Mouse (Mus musculus): ENCODE data around the gene Hmx1. TPM values are rescaled to one million over a fixed set of nuclear protein-coding genes. Genes with fewer than 3 reads are reported as not detected.
A peak's percentile ranks its signal among the peaks of the same experiment; 100 is the strongest.

Hmx1 gene
- polyA plus RNA-seq (2016; fragmentation: Nextera tagmentation; extraction: Ambion mirVana), result not detected in 2 replicates

- Histone ChIP-seq H3K36me3 (no peaks in the 10 kb centered on the region), H3K9ac (peak within 1 kb of the TSS; percentile 17; the same call in 1 of the 2 replicates), H3K4me1 (replicated peaks) (peaks cover 28% of the 10 kb centered on the region), H3K4me2 (peak within 1 kb of the TSS; percentile 70), H3K4me3 (peak within 1 kb of the TSS; percentile 49), H3K27ac (ENCODE audit: poor library complexity, severe bottlenecking) (no peak within 1 kb of the TSS), H3K27me3 (replicated peaks) (peaks cover 100% of the 10 kb centered on the region), H3K9me3 (replicated peaks) (peaks cover 7% of the 10 kb centered on the region; the same call in 1 of the 2 replicates)
- ATAC-seq (ENCODE audit: insufficient number of reproducible peaks, low FRiP score), result peak; percentile 64
- under 1% methylated on average over 65 of the region's 71 CpGs for WGBS
Observed at GRCm38 (mm10) chr5:35388491-35389111, at the start of gene Hmx1. TSS of gene Hmx1 (plus strand) at chr5:35389108.

GRCm38 (mm10) chr5:35345084-35345483, 43.8 kb upstream of the Hmx1 start:
- Histone ChIP-seq H3K9ac (no peak overlapping the region), H3K4me1 (replicated peaks) (no peaks in the 10 kb centered on the region), H3K9me3 (replicated peaks) (no peaks in the 10 kb centered on the region), H3K27me3 (replicated peaks) (peaks cover 68% of the 10 kb centered on the region), H3K4me2 (no peak overlapping the region), H3K36me3 (no peaks in the 10 kb centered on the region), H3K27ac (ENCODE audit: poor library complexity, severe bottlenecking) (no peak overlapping the region), H3K4me3 (no peak overlapping the region)
- 80% methylated on average over 3 of the region's 3 CpGs for WGBS
- no peak for ATAC-seq (ENCODE audit: insufficient number of reproducible peaks, low FRiP score)

GRCm38 (mm10) chr5:35348794-35349193, 40.1 kb upstream of the Hmx1 start:
- no peaks in the 10 kb centered on the region for H3K4me1 ChIP-seq (replicated peaks)
- peaks cover 55% of the 10 kb centered on the region for H3K27me3 ChIP-seq (replicated peaks)
- no peak for ATAC-seq (ENCODE audit: insufficient number of reproducible peaks, low FRiP score)
- 17% methylated on average over 3 of the region's 3 CpGs for WGBS
- H3K4me3 ChIP-seq, result no peak overlapping the region
- no peaks in the 10 kb centered on the region for H3K9me3 ChIP-seq (replicated peaks)
- no peak overlapping the region for H3K9ac ChIP-seq
- H3K4me2 ChIP-seq, result no peak overlapping the region
- H3K36me3 ChIP-seq, result no peaks in the 10 kb centered on the region
- H3K27ac ChIP-seq (ENCODE audit: poor library complexity, severe bottlenecking), result no peak overlapping the region

GRCm38 (mm10) chr5:35357544-35358440, 31.1 kb upstream of the Hmx1 start:
- Histone ChIP-seq H3K4me2 (no peak overlapping the region), H3K4me3 (no peak overlapping the region), H3K9me3 (replicated peaks) (no peaks in the 10 kb centered on the region), H3K27ac (ENCODE audit: poor library complexity, severe bottlenecking) (no peak overlapping the region), H3K4me1 (replicated peaks) (no peaks in the 10 kb centered on the region), H3K9ac (no peak overlapping the region), H3K27me3 (replicated peaks) (peaks cover 28% of the 10 kb centered on the region), H3K36me3 (no peaks in the 10 kb centered on the region)
- no peak for ATAC-seq (ENCODE audit: insufficient number of reproducible peaks, low FRiP score)
- 36% methylated on average over 9 of the region's 9 CpGs for WGBS

DNA sequence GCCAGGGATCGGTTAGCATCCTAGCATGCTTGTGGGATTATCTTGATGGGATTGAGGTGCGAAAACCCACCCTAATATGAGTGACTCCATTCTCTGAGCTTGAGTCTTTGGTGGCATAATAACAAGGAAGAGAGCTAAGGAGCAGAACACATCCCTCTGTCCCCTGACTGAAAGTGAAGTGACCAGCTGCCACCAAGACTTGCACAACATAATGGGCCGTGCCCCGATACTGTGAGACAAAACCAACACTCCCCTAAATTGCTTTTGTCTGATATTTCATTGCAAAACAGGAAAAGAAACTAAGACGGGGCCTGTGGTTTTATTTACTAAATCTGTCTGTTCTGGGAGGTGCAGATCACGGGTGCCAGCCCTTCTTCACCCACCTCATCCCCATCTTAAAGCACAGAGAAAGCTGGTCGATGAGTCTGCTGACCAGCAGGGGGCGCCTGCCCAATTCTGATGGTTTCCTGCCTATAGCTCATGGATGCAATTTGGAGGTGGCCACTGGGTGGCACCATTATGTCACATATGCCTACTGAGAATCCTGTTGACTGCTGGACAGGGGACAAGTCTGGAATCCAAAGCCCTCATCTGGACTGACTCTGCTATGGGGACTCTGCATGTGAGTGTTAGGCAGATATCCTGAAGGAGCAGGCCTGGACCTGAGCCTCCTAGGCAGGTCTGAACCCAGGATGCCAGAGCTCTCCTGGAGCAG, 27.2 kb upstream of the Hmx1 start:
- Histone ChIP-seq H3K9ac (no peak overlapping the region), H3K4me2 (no peak overlapping the region), H3K9me3 (replicated peaks) (no peaks in the 10 kb centered on the region), H3K36me3 (no peaks in the 10 kb centered on the region), H3K27ac (ENCODE audit: poor library complexity, severe bottlenecking) (no peak overlapping the region), H3K4me1 (replicated peaks) (no peaks in the 10 kb centered on the region), H3K4me3 (no peak overlapping the region), H3K27me3 (replicated peaks) (peaks cover 63% of the 10 kb centered on the region)
- ATAC-seq (ENCODE audit: insufficient number of reproducible peaks, low FRiP score), result peak; percentile 33; the same call in 1 of the 2 replicates
- 45% methylated on average over 8 of the region's 8 CpGs for WGBS

DNA sequence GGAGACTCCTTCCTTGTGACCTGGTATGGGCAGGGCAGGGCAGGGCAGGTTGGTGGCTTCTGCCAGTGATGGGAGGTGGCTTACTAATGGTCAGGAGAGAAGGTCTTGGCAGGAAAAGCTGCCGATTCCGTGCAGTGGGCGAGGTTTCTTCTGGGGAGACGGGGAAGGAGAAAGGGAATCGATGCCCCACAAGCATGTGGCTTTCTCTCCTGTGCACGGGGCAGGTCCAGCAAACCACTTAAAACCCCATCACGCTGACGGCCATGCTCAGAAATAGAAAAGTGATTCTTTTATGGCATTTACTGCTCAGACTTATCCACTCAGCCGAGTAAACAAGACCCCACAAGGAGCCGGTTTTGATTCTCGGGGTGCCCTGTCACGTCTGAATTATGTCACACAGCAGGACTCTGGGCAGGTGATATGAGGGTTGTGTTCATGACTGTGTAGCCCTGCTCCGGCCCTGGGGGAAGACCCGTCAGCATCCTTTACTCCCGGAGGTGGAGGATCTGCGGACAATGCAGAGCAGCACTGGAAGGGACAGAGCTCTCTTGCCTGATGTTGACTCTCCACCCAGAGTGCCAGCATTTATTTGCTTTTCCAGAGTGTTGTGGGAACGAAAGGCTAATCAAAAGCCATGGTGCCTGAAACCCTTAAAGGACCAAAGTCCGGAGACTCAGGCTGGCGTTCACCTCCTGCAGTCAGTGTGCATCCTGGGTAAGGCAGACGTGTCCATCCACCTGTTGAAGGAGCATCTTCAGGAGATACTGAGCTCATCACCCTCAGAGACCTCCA, 22.5 kb upstream of the Hmx1 start:
- Histone ChIP-seq H3K9me3 (replicated peaks) (no peaks in the 10 kb centered on the region), H3K27me3 (replicated peaks) (peaks cover 75% of the 10 kb centered on the region), H3K27ac (ENCODE audit: poor library complexity, severe bottlenecking) (no peak overlapping the region), H3K4me2 (no peak overlapping the region), H3K9ac (no peak overlapping the region), H3K36me3 (no peaks in the 10 kb centered on the region), H3K4me3 (no peak overlapping the region), H3K4me1 (replicated peaks) (no peaks in the 10 kb centered on the region)
- WGBS, result 69% methylated on average over 20 of the region's 20 CpGs
- ATAC-seq (ENCODE audit: insufficient number of reproducible peaks, low FRiP score), result no peak

GRCm38 (mm10) chr5:35368916-35369315, 20.0 kb upstream of the Hmx1 start:
- Histone ChIP-seq H3K36me3 (no peaks in the 10 kb centered on the region), H3K4me3 (no peak overlapping the region), H3K27ac (ENCODE audit: poor library complexity, severe bottlenecking) (no peak overlapping the region), H3K9ac (no peak overlapping the region), H3K4me2 (no peak overlapping the region), H3K9me3 (replicated peaks) (no peaks in the 10 kb centered on the region), H3K27me3 (replicated peaks) (peaks cover 76% of the 10 kb centered on the region), H3K4me1 (replicated peaks) (no peaks in the 10 kb centered on the region)
- ATAC-seq (ENCODE audit: insufficient number of reproducible peaks, low FRiP score), result no peak
- WGBS, result 60% methylated on average over 6 of the region's 6 CpGs

DNA sequence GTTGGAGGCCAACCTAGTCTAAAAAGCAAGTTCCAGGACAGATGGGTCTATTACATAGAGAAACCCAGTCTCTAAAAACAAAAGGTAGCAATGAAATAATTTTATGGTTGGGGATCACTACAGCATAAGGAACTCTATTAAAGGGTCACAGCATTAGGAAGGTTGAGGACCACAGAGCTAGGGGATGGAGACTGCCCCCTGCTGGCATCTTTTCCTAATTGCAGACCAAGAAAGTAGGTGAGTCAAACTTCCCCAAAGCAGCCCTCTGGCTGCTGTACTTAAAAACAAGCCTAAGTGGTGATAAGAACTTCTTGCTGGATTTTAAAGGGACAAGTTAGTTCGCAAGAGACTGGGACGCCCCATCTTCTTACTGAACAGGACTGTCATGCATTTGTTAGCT, 9.8 kb upstream of the Hmx1 start:
- Histone ChIP-seq H3K9me3 (replicated peaks) (no peaks in the 10 kb centered on the region), H3K4me3 (no peak overlapping the region), H3K9ac (no peak overlapping the region), H3K27me3 (replicated peaks) (peaks cover 100% of the 10 kb centered on the region), H3K4me2 (no peak overlapping the region), H3K4me1 (replicated peaks) (no peaks in the 10 kb centered on the region), H3K36me3 (no peaks in the 10 kb centered on the region), H3K27ac (ENCODE audit: poor library complexity, severe bottlenecking) (no peak overlapping the region)
- no peak for ATAC-seq (ENCODE audit: insufficient number of reproducible peaks, low FRiP score)
- 63% methylated on average over 2 of the region's 2 CpGs for WGBS

DNA sequence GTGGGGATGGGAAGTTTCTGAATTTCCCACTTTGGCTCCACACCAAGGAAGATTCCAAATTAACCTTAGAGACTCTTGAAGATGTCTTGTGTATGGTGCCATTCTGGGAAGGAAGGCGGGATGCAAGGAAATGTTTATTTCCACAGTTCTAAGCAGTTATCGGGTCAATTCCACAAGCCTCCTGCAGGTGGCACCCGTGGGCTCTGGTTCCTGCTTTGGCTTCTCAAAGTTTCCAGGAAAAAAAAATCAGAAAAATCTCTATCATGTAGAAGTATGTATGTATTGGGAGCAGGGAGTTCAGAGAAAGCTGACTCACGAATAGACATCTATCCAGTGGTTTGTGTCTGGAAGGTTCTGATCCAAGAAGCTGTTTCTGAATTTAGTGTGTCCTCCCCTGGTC, 9.1 kb upstream of the Hmx1 start:
- Histone ChIP-seq H3K4me2 (no peak overlapping the region), H3K27ac (ENCODE audit: poor library complexity, severe bottlenecking) (no peak overlapping the region), H3K27me3 (replicated peaks) (peaks cover 100% of the 10 kb centered on the region), H3K9ac (no peak overlapping the region), H3K36me3 (no peaks in the 10 kb centered on the region), H3K4me1 (replicated peaks) (no peaks in the 10 kb centered on the region), H3K9me3 (replicated peaks) (no peaks in the 10 kb centered on the region), H3K4me3 (no peak overlapping the region)
- ATAC-seq (ENCODE audit: insufficient number of reproducible peaks, low FRiP score), result no peak
- WGBS, result 4% methylated on average over 4 of the region's 4 CpGs

DNA sequence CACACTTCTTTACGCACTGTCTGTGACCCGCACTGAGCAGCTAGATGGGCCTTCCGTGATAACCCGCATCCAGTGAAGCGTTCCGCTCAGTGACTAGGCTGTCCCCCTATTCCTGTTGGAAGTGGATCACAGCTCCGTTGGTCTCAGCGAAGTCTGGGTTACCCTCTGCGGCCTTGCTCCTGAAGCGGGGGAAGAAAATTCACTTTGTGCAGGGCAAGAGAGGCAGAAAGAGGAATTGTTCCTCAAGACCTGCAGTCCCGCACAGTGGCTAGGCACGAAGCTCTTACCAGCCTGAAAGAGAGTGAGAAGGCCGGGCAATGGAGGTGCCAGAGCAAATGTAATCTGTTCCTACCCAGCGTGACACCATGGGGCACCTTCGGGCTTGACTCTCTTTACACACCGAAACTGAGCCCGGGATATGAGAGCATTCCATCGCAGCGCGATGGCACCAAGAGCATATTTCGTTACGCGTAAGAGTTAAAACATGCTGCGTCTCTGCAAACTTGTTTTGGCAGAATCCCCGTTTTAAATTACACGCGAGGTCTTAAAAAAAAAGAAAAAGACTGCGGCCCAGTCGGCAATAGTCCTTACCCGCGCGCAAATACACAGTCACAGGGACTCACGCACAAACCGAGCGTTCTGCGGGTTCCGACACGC, 946 bp upstream of the Hmx1 start:
- Histone ChIP-seq H3K36me3 (no peaks in the 10 kb centered on the region), H3K4me2 (peak overlapping the region; percentile 70), H3K27ac (ENCODE audit: poor library complexity, severe bottlenecking) (no peak overlapping the region), H3K9ac (no peak overlapping the region), H3K4me3 (peak overlapping the region; percentile 49), H3K4me1 (replicated peaks) (peaks cover 28% of the 10 kb centered on the region), H3K27me3 (replicated peaks) (peaks cover 100% of the 10 kb centered on the region), H3K9me3 (replicated peaks) (peaks cover 7% of the 10 kb centered on the region; the same call in 1 of the 2 replicates)
- WGBS, result 2% methylated on average over 38 of the region's 38 CpGs
- ATAC-seq (ENCODE audit: insufficient number of reproducible peaks, low FRiP score), result no peak
